Mouse (Mus musculus): ENCODE measurements around the gene Rims3. TPM values are rescaled to one million over a fixed set of nuclear protein-coding genes. Genes with fewer than 3 reads are reported as not detected.

The Rims3 gene
- total RNA-seq, 2 experiments from 2014 or later: 0.06 TPM; not detected in 1

GRCm38 (mm10) chr4:120845098-120845497, 9.5 kb upstream of the Rims3 start:
- intact Hi-C loops (cut with DNase I; ENCODE audit: low total_unique reads): loop anchor here (5.0 kb wide), 1 partner anchor 67 kb away; no protein-coding TSS in a partner anchor
- DNase-seq: no peak

DNA sequence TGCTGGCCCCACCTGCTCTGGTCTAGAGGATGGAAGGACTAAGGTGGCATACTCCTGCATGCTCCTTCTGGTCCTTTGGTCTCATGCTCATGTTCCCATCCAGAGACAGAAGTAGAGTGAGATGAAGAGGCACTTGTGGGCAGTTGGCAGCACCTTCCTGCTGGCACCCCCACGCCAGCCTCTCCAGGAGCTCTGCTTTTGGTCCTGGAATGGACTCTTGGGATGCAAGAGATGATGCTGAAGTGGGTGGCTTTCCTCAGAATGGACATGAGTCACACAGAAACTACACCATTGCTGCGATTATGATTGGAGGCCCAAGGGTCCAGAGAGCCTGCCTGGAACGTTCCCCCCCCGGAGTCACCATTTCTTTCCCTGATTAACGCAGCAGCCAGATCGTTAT, 5.7 kb upstream of the Rims3 start:
- DNase-seq: no peak
- intact Hi-C loops (cut with DNase I; ENCODE audit: low total_unique reads): loop anchor here (5.0 kb wide), 1 partner anchor 63 kb away; no protein-coding TSS in a partner anchor

DNA sequence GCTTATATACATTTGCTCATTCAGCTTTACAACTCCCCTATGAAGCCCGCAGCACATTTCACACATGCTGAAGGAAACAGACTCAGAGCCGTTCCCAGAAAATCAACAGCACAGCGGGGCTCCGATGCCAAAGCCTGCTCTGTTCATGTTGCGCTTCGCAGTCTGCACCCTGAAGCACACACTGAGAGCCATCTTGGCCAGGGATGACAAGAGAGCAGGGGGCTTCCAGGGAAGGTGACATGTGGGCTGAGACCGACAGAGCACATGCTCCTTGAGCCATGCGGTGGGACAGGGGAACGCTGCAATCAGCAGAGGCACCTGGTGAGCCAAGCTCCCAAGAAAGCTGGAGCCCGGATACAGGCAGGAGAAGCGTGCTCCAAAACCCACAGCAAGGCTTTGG, 5.2 kb upstream of the Rims3 start:
- intact Hi-C loops (cut with DNase I; ENCODE audit: low total_unique reads): loop anchor here (5.0 kb wide), 1 partner anchor 63 kb away; no protein-coding TSS in a partner anchor
- DNase-seq: no peak

- intact Hi-C loops (cut with DNase I; ENCODE audit: low total_unique reads): loop anchor here (5.0 kb wide), 1 partner anchor 36 kb away; no protein-coding TSS in a partner anchor
- DNase-seq: peak; percentile 48
These were observed 3.7 kb upstream of the Rims3 start for GRCm38 (mm10) chr4:120850946-120851345.

GRCm38 (mm10) chr4:120855360-120856060, 894 bp downstream of the Rims3 start:
- DNase-seq: no peak
- intact Hi-C loops (cut with DNase I; ENCODE audit: low total_unique reads): no loop called here

GRCm38 (mm10) chr4:120856376-120856775, 1.8 kb downstream of the Rims3 start:
- no peak for DNase-seq
- intact Hi-C loops (cut with DNase I; ENCODE audit: low total_unique reads): no loop called here

DNA sequence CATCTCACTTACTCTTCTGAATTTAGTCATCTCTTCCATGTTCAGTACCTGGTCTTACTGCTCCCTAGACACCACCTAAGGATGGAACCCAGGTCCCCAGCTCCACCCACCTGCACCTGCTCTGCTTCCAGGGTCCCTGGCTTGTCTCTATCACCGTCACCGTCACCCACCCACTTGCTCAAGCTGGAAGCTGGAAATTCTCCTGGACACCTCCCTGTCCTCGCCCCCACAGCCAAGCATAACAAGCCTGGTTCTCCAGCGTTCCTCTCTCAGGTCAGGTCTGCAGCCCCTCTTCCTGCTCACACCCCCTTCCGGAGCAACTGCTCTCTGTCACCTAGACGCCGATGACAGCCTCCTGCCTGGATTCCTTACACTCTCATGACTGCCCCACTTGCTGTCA, 5.2 kb downstream of the Rims3 start:
- intact Hi-C loops (cut with DNase I; ENCODE audit: low total_unique reads): no loop called here
- DNase-seq: no peak

DNA sequence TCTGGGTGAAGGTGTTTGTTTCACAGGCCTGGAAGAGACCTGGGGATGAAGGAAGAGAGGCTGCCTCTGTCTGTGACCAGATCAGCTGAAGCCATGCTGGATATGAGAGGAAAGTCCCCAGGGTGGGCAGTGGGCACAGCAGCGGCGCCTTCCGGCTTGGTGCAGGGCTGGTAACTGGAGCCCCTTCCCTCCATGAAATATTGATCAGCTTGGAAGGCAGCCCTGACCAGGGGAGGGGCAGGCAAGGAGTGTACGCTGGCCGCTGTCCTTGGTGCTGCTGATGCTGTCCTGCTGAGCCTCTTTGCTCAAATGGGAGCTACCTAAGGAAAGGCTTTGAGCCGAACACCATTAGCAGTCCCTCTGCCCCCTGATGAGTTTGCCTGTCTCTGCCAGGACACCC, 11.6 kb downstream of the Rims3 start:
- intact Hi-C loops (cut with DNase I; ENCODE audit: low total_unique reads): no loop called here
- no peak for DNase-seq

- DNase-seq: no peak
These were observed 13.6 kb downstream of the Rims3 start for GRCm38 (mm10) chr4:120868246-120868645.

DNA sequence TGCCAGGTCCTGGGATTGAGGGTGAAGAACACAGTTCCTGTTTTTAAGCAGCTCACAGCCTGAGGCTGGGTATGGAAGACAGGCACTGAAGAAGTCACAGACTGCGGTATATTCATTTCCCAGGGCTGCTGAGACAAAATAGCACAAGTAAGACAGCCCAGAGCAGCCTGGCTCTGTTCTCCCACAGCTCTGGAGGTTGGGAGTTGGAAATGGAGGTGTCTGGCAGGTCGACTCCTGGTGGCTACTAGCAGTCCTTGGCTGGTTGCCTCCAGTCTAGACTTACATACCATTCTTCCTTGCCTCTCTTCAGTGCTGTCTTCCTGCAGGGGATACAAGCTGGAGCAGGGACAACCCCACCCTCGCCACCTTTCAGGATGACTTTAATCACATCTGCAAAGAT, 14.4 kb downstream of the Rims3 start:
- intact Hi-C loops (cut with DNase I; ENCODE audit: low total_unique reads): no loop called here
- DNase-seq: no peak

More at GRCm38 (mm10) chr4:120868246-120868645, 13.6 kb downstream of the Rims3 start:
- intact Hi-C loops (cut with DNase I; ENCODE audit: low total_unique reads): no loop called here

GRCm38 (mm10) chr4:120870262-120870748, 15.7 kb downstream of the Rims3 start:
- no peak for DNase-seq
- intact Hi-C loops (cut with DNase I; ENCODE audit: low total_unique reads): no loop called here

GRCm38 (mm10) chr4:120875961-120876360, 21.3 kb downstream of the Rims3 start:
- DNase-seq: no peak
- intact Hi-C loops (cut with DNase I; ENCODE audit: low total_unique reads): no loop called here

DNA sequence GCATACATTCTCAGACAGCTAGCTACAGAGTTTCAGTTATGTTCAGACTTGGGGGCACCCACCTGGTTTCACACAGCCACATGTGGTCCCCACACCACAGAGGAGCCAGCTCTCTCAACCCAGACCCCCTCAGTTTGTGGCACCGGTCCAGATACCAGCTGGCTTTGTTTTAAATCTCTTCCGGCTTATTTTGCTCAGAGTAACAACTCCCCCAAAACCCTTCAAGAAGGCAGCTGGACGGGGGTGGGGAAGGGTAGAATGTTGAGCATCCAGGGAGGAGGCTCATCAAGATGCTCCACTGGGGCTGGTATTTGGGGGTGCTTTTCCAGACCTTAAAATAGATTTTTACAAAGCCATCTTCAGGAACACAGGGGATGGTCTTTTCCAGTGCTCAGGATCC, 24.1 kb downstream of the Rims3 start:
- intact Hi-C loops (cut with DNase I; ENCODE audit: low total_unique reads): no loop called here

GRCm38 (mm10) chr4:120879386-120879785, 24.8 kb downstream of the Rims3 start:
- intact Hi-C loops (cut with DNase I; ENCODE audit: low total_unique reads): no loop called here
- DNase-seq: no peak

More for the DNA sequence above, 24.1 kb downstream of the Rims3 start:
- DNase-seq: no peak

- intact Hi-C loops (cut with DNase I; ENCODE audit: low total_unique reads): loop anchor here (10.0 kb wide), 1 partner anchor 186 kb away; no protein-coding TSS in a partner anchor
- DNase-seq: no peak
These were observed 26.3 kb downstream of the Rims3 start for GRCm38 (mm10) chr4:120880731-120881432.

- intact Hi-C loops (cut with DNase I; ENCODE audit: low total_unique reads): loop anchor here (10.0 kb wide), 1 partner anchor 187 kb away; no protein-coding TSS in a partner anchor
- DNase-seq: no peak
These were observed 27.5 kb downstream of the Rims3 start for GRCm38 (mm10) chr4:120882002-120882625.

GRCm38 (mm10) chr4:120885208-120886120, 30.8 kb downstream of the Rims3 start:
- intact Hi-C loops (cut with DNase I; ENCODE audit: low total_unique reads): loop anchor here (5.0 to 10.0 kb wide), 2 partner anchors 33 to 191 kb away; partner anchors contain the start of gene Rims3

GRCm38 (mm10) chr4:120886131-120886530, 31.5 kb downstream of the Rims3 start:
- DNase-seq: no peak
- intact Hi-C loops (cut with DNase I; ENCODE audit: low total_unique reads): loop anchor here (5.0 to 10.0 kb wide), 2 partner anchors 34 to 191 kb away; partner anchors contain the start of gene Rims3

More at GRCm38 (mm10) chr4:120885208-120886120, 30.8 kb downstream of the Rims3 start:
- DNase-seq: no peak

- no peak for DNase-seq
- intact Hi-C loops (cut with DNase I; ENCODE audit: low total_unique reads): loop anchor here (5.0 to 10.0 kb wide), 2 partner anchors 35 to 192 kb away; partner anchors contain the start of gene Rims3
These were observed 32.2 kb downstream of the Rims3 start for GRCm38 (mm10) chr4:120886811-120887210.

Measured in gastrocnemius, postnatal 14 days (tissue).